Comparison of ENCODE assay signal across 15 mouse cellular contexts in genomic region chr6:97208406-97208805, GRCm38 (mm10). TPM values are rescaled to one million over a fixed set of nuclear protein-coding genes. Genes with fewer than 3 reads are reported as not detected.
DNase-seq lines count a peak whose midpoint lies in the region; ATAC-seq and TF ChIP-seq lines count a peak whose summit lies in the region.
"Had no signal": no experiment of that assay in that cellular context is flagged by ENCODE, and none has a peak within 500 bp of the region (broad histone marks: within the 10 kb centered on the region; RNA-seq: fewer than 3 reads in every experiment).

No protein-coding gene starts in this region.

- H3K9ac ChIP-seq in heart, embryonic 12.5 days: 0 out of 2 replicates have a peak overlapping the region, but pooled peaks have one; percentile 24
- no peak overlapping the region for H3K9ac ChIP-seq in liver, embryonic 13.5 days
- H3K9ac ChIP-seq in liver, postnatal 0 days (replicated peaks): no peak overlapping the region
- H3K9ac ChIP-seq in ES-E14 (ENCODE audit: insufficient read depth, low read depth, low read length, poor library complexity, severe bottlenecking): no peak overlapping the region
- no peak overlapping the region for H3K9ac ChIP-seq in forebrain, embryonic 12.5 days
- H3K9ac ChIP-seq: forebrain, embryonic 15.5 days had no signal

- WGBS in heart, embryonic 12.5 days: 45% methylated on average over 3 of the region's 3 CpGs
- 40% methylated on average over 3 of the region's 3 CpGs for WGBS in liver, embryonic 13.5 days (ENCODE audit: insufficient replicate concordance)
- WGBS in liver, postnatal 0 days (ENCODE audit: insufficient replicate concordance): 37% methylated on average over 3 of the region's 3 CpGs
- 15% methylated on average over 3 of the region's 3 CpGs for WGBS in forebrain, embryonic 12.5 days

- ATAC-seq in heart, embryonic 12.5 days (ENCODE audit: insufficient number of reproducible peaks, low FRiP score): no peak
- ATAC-seq in liver, embryonic 13.5 days (ENCODE audit: low read depth): no peak
- ATAC-seq in liver, postnatal 0 days: no peak
- ATAC-seq in forebrain, embryonic 12.5 days (ENCODE audit: low FRiP score): no peak
- ATAC-seq: forebrain, embryonic 15.5 days had no signal

- H3K36me3 ChIP-seq in heart, embryonic 12.5 days: no peaks in the 10 kb centered on the region
- H3K36me3 ChIP-seq in liver, embryonic 13.5 days: no peaks in the 10 kb centered on the region
- H3K36me3 ChIP-seq in liver, postnatal 0 days (replicated peaks; ENCODE audit: insufficient read depth, low read length): no peaks in the 10 kb centered on the region
- H3K36me3 ChIP-seq in ES-E14 (ENCODE audit: control insufficient read depth, insufficient read depth, low read length, poor library complexity, severe bottlenecking): no peaks in the 10 kb centered on the region
- no peaks in the 10 kb centered on the region for H3K36me3 ChIP-seq in forebrain, embryonic 12.5 days (replicated peaks)
- H3K36me3 ChIP-seq: forebrain, embryonic 15.5 days had no signal

- peak overlapping the region; percentile 68 for H3K27ac ChIP-seq in heart, embryonic 12.5 days (ENCODE audit: poor library complexity, severe bottlenecking)
- H3K27ac ChIP-seq in liver, embryonic 13.5 days: peak overlapping the region; percentile 40; the same call in 1 of the 2 replicates
- H3K27ac ChIP-seq in liver, postnatal 0 days (ENCODE audit: low read depth): no peak overlapping the region
- peak overlapping the region; percentile 69; the same call in 1 of the 2 replicates for H3K27ac ChIP-seq in ES-E14 (ENCODE audit: insufficient read depth, low read depth, low read length, poor library complexity, severe bottlenecking)
- H3K27ac ChIP-seq in forebrain, embryonic 12.5 days: no peak overlapping the region
- H3K27ac ChIP-seq: forebrain, embryonic 15.5 days had no signal

- intact Hi-C loops in heart, postnatal 14 days (cut with DNase I): no loop called here

- no peak overlapping the region for H3K4me3 ChIP-seq in heart, embryonic 12.5 days
- no peak overlapping the region for H3K4me3 ChIP-seq in liver, embryonic 13.5 days (replicated peaks)
- H3K4me3 ChIP-seq in liver, postnatal 0 days (ENCODE audit: low read depth, low read length): no peak overlapping the region
- H3K4me3 ChIP-seq in ES-E14 (ENCODE audit: insufficient read depth in 1 of 2, low read depth in 1 of 2, low read length in 2 of 2, poor library complexity in 1 of 2, severe bottlenecking in 1 of 2): no peak overlapping the region
- no peak overlapping the region for H3K4me3 ChIP-seq in forebrain, embryonic 12.5 days (replicated peaks)
- H3K4me3 ChIP-seq: forebrain, embryonic 15.5 days had no signal

- no peaks in the 10 kb centered on the region for H3K9me3 ChIP-seq in heart, embryonic 12.5 days (replicated peaks)
- H3K9me3 ChIP-seq in liver, embryonic 13.5 days (replicated peaks): no peaks in the 10 kb centered on the region
- no peaks in the 10 kb centered on the region for H3K9me3 ChIP-seq in liver, postnatal 0 days (ENCODE audit: low read length)
- no peaks in the 10 kb centered on the region for H3K9me3 ChIP-seq in ES-E14 (ENCODE audit: control insufficient read depth, insufficient read depth, low read depth, low read length)
- H3K9me3 ChIP-seq in forebrain, embryonic 12.5 days: no peaks in the 10 kb centered on the region
- H3K9me3 ChIP-seq: forebrain, embryonic 15.5 days had no signal

- TF ChIP-seq EP300 in liver, postnatal 0 days (IDR thresholded peaks at IDR 0.05; ENCODE audit: low read depth): no peak

- in situ Hi-C loops in ES-E14 (cut with MboI; ENCODE audit: low sequenced_read_pairs in 2 of 2, unreplicated experiment in 2 of 2): no loop called here

- H3K4me2 ChIP-seq in heart, embryonic 12.5 days: no peak overlapping the region
- H3K4me2 ChIP-seq in liver, embryonic 13.5 days: no peak overlapping the region
- H3K4me2 ChIP-seq in liver, postnatal 0 days (ENCODE audit: low read depth, low read length): no peak overlapping the region
- H3K4me2 ChIP-seq in forebrain, embryonic 12.5 days: no peak overlapping the region
- H3K4me2 ChIP-seq: forebrain, embryonic 15.5 days had no signal

- no peaks in the 10 kb centered on the region for H3K27me3 ChIP-seq in heart, embryonic 12.5 days (replicated peaks)
- H3K27me3 ChIP-seq in liver, embryonic 13.5 days: no peaks in the 10 kb centered on the region
- H3K27me3 ChIP-seq in liver, postnatal 0 days (ENCODE audit: insufficient read depth, low read length): no peaks in the 10 kb centered on the region
- no peaks in the 10 kb centered on the region for H3K27me3 ChIP-seq in forebrain, embryonic 12.5 days
- H3K27me3 ChIP-seq: forebrain, embryonic 15.5 days had no signal

- no peak for DNase-seq in heart, postnatal 14 days
- no peak for DNase-seq in liver, embryonic 13.5 days
- no peak for DNase-seq in liver, postnatal 0 days
- no peak for DNase-seq in ES-E14 (ENCODE audit: low read depth, low spot score)
- DNase-seq in naive thymus-derived CD4-positive, alpha-beta T cell, adult 2 months (ENCODE audit: low read depth): peak; percentile 59
- DNase-seq in layer of hippocampus, adult 11-12 months (ENCODE audit: low spot score): no peak
- DNase-seq: adrenal gland, adult 8-10 months; kidney, adult 8-10 months; left cerebral cortex, postnatal 4 days; retina, postnatal 1 day had no signal

- TF ChIP-seq CTCF in liver, postnatal 0 days (IDR thresholded peaks at IDR 0.05; ENCODE audit: low read depth): no peak

- peaks cover 29% of the 10 kb centered on the region for H3K4me1 ChIP-seq in heart, embryonic 12.5 days (replicated peaks)
- H3K4me1 ChIP-seq in liver, embryonic 13.5 days (replicated peaks): peaks cover 64% of the 10 kb centered on the region
- peaks cover 31% of the 10 kb centered on the region for H3K4me1 ChIP-seq in liver, postnatal 0 days (ENCODE audit: insufficient read depth)
- H3K4me1 ChIP-seq in ES-E14 (ENCODE audit: control insufficient read depth in 2 of 2, insufficient read depth in 2 of 2, low read length in 2 of 2, poor library complexity in 1 of 2): peaks cover 3% of the 10 kb centered on the region in 2 experiments; a peak in 2 of 4 replicates
- peaks cover 21% of the 10 kb centered on the region for H3K4me1 ChIP-seq in forebrain, embryonic 12.5 days

TF ChIP-seq in ES-E14, 5 proteins besides CTCF, POLR2A, EP300 and RAD21:
- TF ChIP-seq MAFK (IDR thresholded peaks at IDR 0.05; ENCODE audit: insufficient read depth, low read depth, low read length) (no peak), ZC3H11A (IDR thresholded peaks at IDR 0.05; ENCODE audit: borderline replicate concordance, low read depth, low read length) (no peak), HCFC1 (IDR thresholded peaks at IDR 0.05; ENCODE audit: borderline replicate concordance, insufficient read depth, low read length) (no peak), CHD2 (IDR thresholded peaks at IDR 0.05; ENCODE audit: low read depth, low read length) (no peak), ZNF384 (IDR thresholded peaks at IDR 0.05; ENCODE audit: low read depth, low read length) (no peak)

RNA-seq across cellular contexts. Expression of gene Arl6ip5, which starts 2.1 kb away (rescaled TPM):
- 96.9 and 97.9 TPM in 2 replicates for polyA plus RNA-seq in heart, embryonic 12.5 days (2016; fragmentation: Nextera tagmentation; extraction: Ambion mirVana)
- 100 to 1,000 TPM; 103 to 110 TPM for total RNA-seq in heart, postnatal 14 days (2021)
- 34.8 and 41.8 TPM in 2 replicates for polyA plus RNA-seq in liver, embryonic 13.5 days (2015; fragmentation: Nextera tagmentation; extraction: Ambion mirVana)
- 25.5 and 27.1 TPM in 2 replicates for polyA plus RNA-seq in liver, postnatal 0 days (2015; fragmentation: Nextera tagmentation; extraction: Ambion mirVana)
- total RNA-seq in ES-E14 (2012; rRNA removed): 46.5 and 64.5 TPM in 2 replicates
- 61.4 and 65.3 TPM in 2 replicates for polyA plus RNA-seq in forebrain, embryonic 12.5 days (2016; fragmentation: Nextera tagmentation; extraction: Ambion mirVana)

RNA-seq across cellular contexts. Expression of gene Uba3, which starts 3.0 kb away (rescaled TPM):
- polyA plus RNA-seq in heart, embryonic 12.5 days (2016; fragmentation: Nextera tagmentation; extraction: Ambion mirVana): 79.1 and 79.3 TPM in 2 replicates
- 10 to 100 TPM; 66.9 to 71.9 TPM for total RNA-seq in heart, postnatal 14 days (2021)
- polyA plus RNA-seq in liver, embryonic 13.5 days (2015; fragmentation: Nextera tagmentation; extraction: Ambion mirVana): 31.3 and 38.0 TPM in 2 replicates
- 16.1 and 17.2 TPM in 2 replicates for polyA plus RNA-seq in liver, postnatal 0 days (2015; fragmentation: Nextera tagmentation; extraction: Ambion mirVana)
- total RNA-seq in ES-E14 (2012; rRNA removed): 70.3 and 76.4 TPM in 2 replicates
- polyA plus RNA-seq in forebrain, embryonic 12.5 days (2016; fragmentation: Nextera tagmentation; extraction: Ambion mirVana): 94.7 and 95.1 TPM in 2 replicates

RNA-seq across cellular contexts. Expression of gene Tmf1, which starts 29.5 kb away (rescaled TPM):
- 28.7 and 29.9 TPM in 2 replicates for polyA plus RNA-seq in heart, embryonic 12.5 days (2016; fragmentation: Nextera tagmentation; extraction: Ambion mirVana)
- total RNA-seq in heart, postnatal 14 days (2021): 10 to 100 TPM; 32.1 to 34.7 TPM
- polyA plus RNA-seq in liver, embryonic 13.5 days (2015; fragmentation: Nextera tagmentation; extraction: Ambion mirVana): 17.3 and 21.5 TPM in 2 replicates
- 17.5 and 20.3 TPM in 2 replicates for polyA plus RNA-seq in liver, postnatal 0 days (2015; fragmentation: Nextera tagmentation; extraction: Ambion mirVana)
- 25.8 and 28.2 TPM in 2 replicates for total RNA-seq in ES-E14 (2012; rRNA removed)
- polyA plus RNA-seq in forebrain, embryonic 12.5 days (2016; fragmentation: Nextera tagmentation; extraction: Ambion mirVana): 30.5 and 33.5 TPM in 2 replicates

RNA-seq across cellular contexts. Expression of gene Lmod3, which starts 44.2 kb away (rescaled TPM):
- polyA plus RNA-seq in heart, embryonic 12.5 days (2016; fragmentation: Nextera tagmentation; extraction: Ambion mirVana): 18.0 and 18.7 TPM in 2 replicates
- 10 to 100 TPM; 50.2 to 55.6 TPM for total RNA-seq in heart, postnatal 14 days (2021)
- polyA plus RNA-seq in liver, embryonic 13.5 days (2015; fragmentation: Nextera tagmentation; extraction: Ambion mirVana): 0.14 and 0.22 TPM in 2 replicates
- polyA plus RNA-seq in liver, postnatal 0 days (2015; fragmentation: Nextera tagmentation; extraction: Ambion mirVana): 0.11 and 0.77 TPM in 2 replicates
- 0.09 TPM in 1 of 2 replicates, not detected in the other for total RNA-seq in ES-E14 (2012; rRNA removed)
- 0.19 TPM in 1 of 2 replicates, not detected in the other for polyA plus RNA-seq in forebrain, embryonic 12.5 days (2016; fragmentation: Nextera tagmentation; extraction: Ambion mirVana)
- total RNA-seq: megakaryocyte-erythroid progenitor cell, adult 5-6 weeks; MEL had no signal

RNA-seq across cellular contexts. Expression of gene Eogt, which starts 59.4 kb away (rescaled TPM):
- 15.1 and 17.1 TPM in 2 replicates for polyA plus RNA-seq in heart, embryonic 12.5 days (2016; fragmentation: Nextera tagmentation; extraction: Ambion mirVana)
- total RNA-seq in heart, postnatal 14 days (2021): 10 to 100 TPM; 15.7 to 16.6 TPM
- polyA plus RNA-seq in liver, embryonic 13.5 days (2015; fragmentation: Nextera tagmentation; extraction: Ambion mirVana): 2.0 and 2.3 TPM in 2 replicates
- 1.0 and 1.8 TPM in 2 replicates for polyA plus RNA-seq in liver, postnatal 0 days (2015; fragmentation: Nextera tagmentation; extraction: Ambion mirVana)
- 7.7 and 10.3 TPM in 2 replicates for total RNA-seq in ES-E14 (2012; rRNA removed)
- polyA plus RNA-seq in forebrain, embryonic 12.5 days (2016; fragmentation: Nextera tagmentation; extraction: Ambion mirVana): 8.0 and 8.1 TPM in 2 replicates

Comparison
In these comparisons a context has a peak if more than half of its experiments do, and no peak if none do; other contexts are left out.
1. H3K27ac ChIP-seq: peak in heart, embryonic 12.5 days (single experiment), liver, embryonic 13.5 days (single experiment) and ES-E14 (single experiment); none in liver, postnatal 0 days (single experiment) and forebrain, embryonic 12.5 days (single experiment).